Mouse (Mus musculus) embryonic fibroblast, embryonic 13.5 days (primary cell): ENCODE data around the gene Cox15. TPM values are rescaled to one million over a fixed set of nuclear protein-coding genes. Genes with fewer than 3 reads are reported as not detected.

ENCODE experiments used
- H3K27ac ChIP-seq: 2 replicates; pipeline ENCODE4 v1.5.1; 2012; ENCODE audit warnings: low read length, control low read depth, inconsistent platforms; ENCODE audit not compliant: insufficient read depth
- H3K4me1 ChIP-seq: 2 replicates; pipeline ENCODE4 v1.6.1; 2011; ENCODE audit warnings: low read length; ENCODE audit not compliant: control insufficient read depth, insufficient read depth
- H3K4me3 ChIP-seq: 2 replicates; pipeline ENCODE4 v1.5.1; 2011; ENCODE audit warnings: mild to moderate bottlenecking, control low read depth, low read length; ENCODE audit not compliant: insufficient read depth
- CTCF ChIP-seq: IDR thresholded peaks from 2 replicates; pipeline ENCODE4 v1.5.1; 2011; ENCODE audit warnings: mild to moderate bottlenecking, control low read depth, low read length, moderate library complexity, borderline replicate concordance; ENCODE audit not compliant: insufficient read depth
- POLR2A ChIP-seq: IDR thresholded peaks from 2 replicates; pipeline ENCODE4 v1.6.1; 2011; ENCODE audit warnings: low read depth, mild to moderate bottlenecking, control low read depth, low read length, moderate library complexity
- polyA plus RNA-seq: library from polyadenylated mRNA; stranded (reverse); fragments of >200 nt; gene quantifications from 2 replicates; pipeline ENCODE4 v1.2.4, GENCODE M21; 2011; ENCODE audit warnings: low read depth; ENCODE audit not compliant: missing spikeins, insufficient read length

Gene Cox15
- 15.9 and 22.1 TPM in 2 replicates for polyA plus RNA-seq

DNA sequence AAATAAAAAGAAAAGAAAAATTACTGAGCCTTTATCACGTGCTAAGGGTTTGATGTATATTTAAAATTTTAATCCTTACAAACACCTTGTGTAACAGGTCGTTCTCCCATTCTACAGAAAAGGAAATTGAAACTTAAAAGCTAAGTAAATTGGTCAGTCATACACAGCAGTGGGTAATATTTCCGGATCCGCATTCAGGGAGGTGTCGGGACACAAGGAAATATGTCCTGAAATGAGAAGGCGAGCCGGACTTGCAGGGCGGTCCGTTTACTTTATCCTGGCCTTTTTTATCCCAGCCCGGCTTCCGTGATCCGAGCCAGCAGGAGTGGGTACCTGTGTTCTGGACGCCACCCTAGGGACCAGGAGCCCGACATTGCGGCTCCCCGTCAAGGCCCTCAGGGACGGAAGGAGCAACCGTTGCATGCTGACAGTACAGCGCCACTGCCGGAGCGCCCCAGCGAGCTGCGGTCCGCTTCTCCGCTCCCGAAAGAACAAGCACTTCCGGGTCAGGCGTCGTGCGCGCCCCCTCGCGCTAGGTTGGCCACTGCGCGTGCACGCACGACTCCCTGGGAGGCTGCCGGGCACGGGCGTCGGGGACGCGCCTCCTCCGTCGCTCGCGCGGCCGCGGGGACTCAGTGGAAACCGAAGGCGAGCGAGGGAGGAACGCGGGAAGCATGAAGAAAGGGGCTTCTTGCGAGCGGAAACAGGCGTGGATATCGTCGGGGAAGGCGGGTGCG lies at the start of gene Cox15, which contains the start of gene Cutc:
TSS of gene Cox15 (minus strand) at position 512 of the 737 bp plus-strand sequence.
TSS of gene Cutc (plus strand) at position 508 of the 737 bp plus-strand sequence.
- Histone ChIP-seq H3K4me1 (no peaks in the 10 kb centered on the region), H3K27ac (peak within 1 kb of the TSS; percentile 83), H3K4me3 (peak within 1 kb of the TSS; percentile 69)
- TF ChIP-seq CTCF (peak; percentile 25; the same call in 1 of the 2 replicates), POLR2A (peak; percentile 92)

DNA sequence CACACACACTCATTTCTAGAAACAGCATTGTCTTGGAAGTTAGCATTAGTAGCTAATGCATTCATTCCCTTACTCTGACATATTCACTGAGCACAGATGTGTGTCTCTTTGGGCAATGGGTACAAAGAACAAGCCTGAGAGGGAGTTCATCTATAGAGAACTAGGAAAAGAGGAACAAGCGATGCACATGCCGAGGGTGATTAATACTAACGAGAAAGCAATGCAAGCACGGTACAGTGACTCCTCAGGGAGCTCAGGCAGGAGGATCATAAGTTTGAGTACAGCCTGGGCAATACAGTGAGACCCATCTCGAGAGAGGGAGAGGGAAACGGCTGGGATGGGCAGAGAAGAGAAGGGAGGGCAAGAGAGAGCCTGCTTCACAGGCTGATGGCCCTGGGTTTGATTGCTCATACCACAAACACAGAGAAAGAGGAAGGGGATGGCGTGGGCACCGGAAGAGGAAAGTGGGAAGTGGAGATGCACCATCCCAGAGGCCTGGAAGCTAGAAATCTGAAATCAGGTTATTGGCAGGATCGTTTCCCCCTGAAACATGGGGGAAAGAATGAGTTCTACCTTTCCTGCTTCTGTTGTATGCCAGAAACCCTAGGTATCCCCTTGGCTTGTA lies 48.7 kb upstream of the Cox15 start:
- TF ChIP-seq POLR2A (no peak), CTCF (no peak)
- H3K4me3 ChIP-seq, result no peak overlapping the region

DNA sequence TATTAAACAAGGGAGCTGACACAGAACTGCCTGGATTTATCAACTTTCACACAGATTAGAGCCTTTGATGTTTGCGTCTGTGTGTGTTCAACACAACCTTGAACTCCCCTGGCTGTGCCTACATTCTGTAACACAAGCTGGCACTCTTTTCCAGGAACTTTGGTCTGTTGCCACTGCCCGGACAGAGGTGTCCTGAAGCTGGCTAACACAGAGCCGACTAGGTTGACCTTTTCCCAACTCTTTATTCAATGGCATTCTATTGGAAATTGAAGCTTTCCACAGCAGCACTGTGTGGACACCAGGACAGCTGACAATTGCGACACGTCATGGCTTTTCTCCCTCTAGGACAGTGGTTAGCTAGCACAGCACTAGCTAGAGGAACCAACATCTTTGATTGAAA lies 44.4 kb upstream of the Cox15 start:
- no peak overlapping the region for H3K4me3 ChIP-seq
- H3K4me1 ChIP-seq, result no peaks in the 10 kb centered on the region
- TF ChIP-seq CTCF (no peak), POLR2A (no peak)
- no peak overlapping the region for H3K27ac ChIP-seq

More for the DNA sequence above, 48.7 kb upstream of the Cox15 start:
- no peaks in the 10 kb centered on the region for H3K4me1 ChIP-seq
- H3K27ac ChIP-seq, result no peak overlapping the region

DNA sequence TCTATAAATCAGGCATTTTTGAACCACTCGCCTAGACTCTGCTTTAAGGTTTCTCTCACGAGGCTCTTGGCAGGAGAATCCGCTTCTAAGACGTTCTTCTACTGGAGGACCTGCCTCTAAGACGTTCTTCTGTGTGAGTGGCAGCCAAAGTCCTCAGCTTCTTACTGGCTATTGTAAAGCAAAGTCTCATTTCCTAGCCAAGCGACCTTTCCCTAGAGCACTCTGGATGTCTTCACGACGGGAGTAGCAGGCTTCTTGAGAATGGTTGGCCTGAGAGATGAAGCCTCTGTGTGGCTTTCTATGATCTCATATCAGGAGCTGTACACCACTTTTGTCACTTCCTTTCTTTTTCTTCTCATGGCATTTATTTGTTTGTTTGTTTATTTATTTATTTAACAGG lies 42.7 kb upstream of the Cox15 start:
- Histone ChIP-seq H3K27ac (no peak overlapping the region), H3K4me1 (no peaks in the 10 kb centered on the region), H3K4me3 (no peak overlapping the region)
- no peak for TF ChIP-seq CTCF
- no peak for TF ChIP-seq POLR2A

DNA sequence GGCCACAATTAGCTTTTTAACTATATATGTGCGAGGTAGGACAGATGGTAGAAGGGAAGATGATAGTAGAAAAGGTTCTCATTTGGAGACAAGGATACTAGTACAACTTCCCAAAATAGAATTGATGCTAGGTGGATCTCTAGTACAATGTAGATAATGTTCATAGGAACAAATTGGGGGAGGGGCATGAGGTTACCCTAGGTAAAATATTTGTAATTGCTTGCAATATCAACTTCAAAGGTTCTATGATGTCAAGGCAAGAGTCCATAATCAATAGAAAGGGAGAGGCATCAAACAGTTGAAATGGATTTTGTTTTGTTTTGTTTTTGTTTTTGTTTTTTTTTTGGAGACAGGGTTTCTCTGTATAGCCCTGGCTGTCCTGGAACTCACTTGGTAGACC lies 41.2 kb upstream of the Cox15 start:
- TF ChIP-seq CTCF (no peak), POLR2A (no peak)
- H3K4me1 ChIP-seq, result no peaks in the 10 kb centered on the region

DNA sequence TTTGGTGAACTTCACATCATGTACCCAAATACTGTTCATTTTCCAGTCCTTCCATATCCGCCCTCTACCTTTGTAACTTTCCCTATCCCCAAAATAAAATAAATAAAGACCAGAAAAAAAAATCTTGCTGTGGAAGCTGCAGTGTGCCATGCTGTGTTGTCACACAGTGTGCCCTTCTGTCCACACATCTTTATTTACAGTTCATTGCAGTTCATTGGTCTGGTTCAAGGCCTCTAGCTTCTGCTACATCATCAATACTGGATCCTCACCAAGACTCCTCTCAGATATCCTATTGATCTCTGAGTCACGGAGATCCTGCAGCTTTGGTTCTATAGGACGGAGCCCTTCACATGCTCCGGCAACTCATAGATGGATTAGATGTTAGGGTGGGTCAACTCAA lies 39.7 kb upstream of the Cox15 start:
- Histone ChIP-seq H3K27ac (no peak overlapping the region), H3K4me1 (no peaks in the 10 kb centered on the region), H3K4me3 (no peak overlapping the region)
- no peak for TF ChIP-seq POLR2A
- no peak for TF ChIP-seq CTCF

More for the DNA sequence above, 41.2 kb upstream of the Cox15 start:
- H3K4me3 ChIP-seq, result no peak overlapping the region
- H3K27ac ChIP-seq, result no peak overlapping the region

DNA sequence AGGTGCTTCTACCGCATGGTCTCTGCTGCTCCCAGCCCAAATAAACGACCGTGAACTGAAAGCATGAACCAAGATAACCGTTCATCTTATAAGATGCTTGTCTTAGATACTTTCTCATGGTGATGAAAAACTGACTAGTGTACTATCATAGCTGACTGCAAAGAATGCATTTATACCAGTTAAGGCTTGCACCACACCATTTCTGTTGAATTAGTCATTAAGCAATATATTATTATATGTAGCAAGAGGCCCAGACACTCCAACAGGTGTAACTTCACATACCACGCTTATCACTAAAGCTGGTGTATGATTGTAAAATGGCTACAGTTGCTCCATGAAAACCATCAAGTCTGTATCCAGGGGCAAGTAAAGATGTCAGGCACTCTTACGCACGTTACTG lies 37.0 kb upstream of the Cox15 start:
- H3K4me3 ChIP-seq, result no peak overlapping the region
- H3K4me1 ChIP-seq, result no peaks in the 10 kb centered on the region
- no peak overlapping the region for H3K27ac ChIP-seq
- no peak for TF ChIP-seq CTCF
- no peak for TF ChIP-seq POLR2A

DNA sequence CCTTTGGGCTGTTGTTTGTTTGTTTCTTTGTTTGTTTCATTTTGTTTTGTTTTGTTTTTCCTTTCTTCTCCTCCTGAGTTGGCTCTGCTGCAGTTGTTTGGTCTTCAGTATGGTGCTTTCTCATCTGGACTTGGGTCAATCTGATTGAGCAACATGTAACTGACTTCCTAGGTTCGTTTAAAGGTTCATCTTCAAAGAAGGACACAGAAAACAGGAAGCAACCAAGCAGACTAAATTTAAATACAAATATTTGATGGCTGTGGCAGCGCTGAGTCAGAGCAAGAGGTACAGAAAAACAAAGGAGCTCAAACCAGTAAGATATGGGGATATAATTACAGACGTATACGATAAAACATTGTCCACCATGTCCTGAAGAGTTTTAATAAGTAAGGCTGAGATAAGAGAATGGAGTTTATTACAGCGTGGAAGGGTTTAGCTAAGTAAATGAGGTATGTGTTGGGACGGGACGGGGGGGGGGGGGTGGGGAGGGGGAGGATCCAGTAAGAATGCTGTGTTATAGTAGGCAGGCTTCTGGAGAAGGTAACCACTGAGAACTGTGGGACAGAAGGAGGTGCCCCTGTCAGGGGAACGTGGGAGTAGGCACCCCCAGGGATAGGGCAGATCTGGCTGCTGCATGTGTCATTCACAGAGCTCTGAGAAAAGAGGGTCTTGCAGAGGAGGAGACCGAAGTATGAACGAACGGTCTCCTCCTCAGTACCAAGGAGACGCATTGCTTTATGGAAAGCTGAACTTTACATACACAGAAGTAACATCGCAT lies 33.6 kb upstream of the Cox15 start:
- H3K27ac ChIP-seq, result no peak overlapping the region
- no peak for TF ChIP-seq CTCF
- no peak for TF ChIP-seq POLR2A

DNA sequence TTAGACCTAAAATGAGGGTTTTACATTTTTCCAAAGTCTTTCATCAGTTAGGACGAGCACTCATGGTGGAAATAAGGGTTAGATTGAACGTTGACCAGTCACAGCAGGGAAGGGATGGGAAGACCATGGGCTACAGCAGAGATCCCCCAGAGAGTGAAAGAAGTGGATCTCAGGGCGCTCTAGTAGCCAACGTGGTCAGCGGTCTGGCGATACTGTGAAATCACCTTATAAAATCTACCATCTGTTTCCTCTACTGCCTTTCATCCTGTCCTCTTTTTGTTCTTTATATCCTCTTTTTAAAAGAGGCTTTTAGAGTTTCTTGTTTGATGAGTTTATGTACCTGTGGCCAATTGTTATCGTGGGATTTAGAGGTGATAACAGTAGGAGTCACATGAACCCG lies 32.0 kb upstream of the Cox15 start:
- H3K4me3 ChIP-seq, result no peak overlapping the region
- TF ChIP-seq POLR2A, result no peak
- TF ChIP-seq CTCF, result no peak

More for the DNA sequence above, 33.6 kb upstream of the Cox15 start:
- H3K4me1 ChIP-seq, result no peaks in the 10 kb centered on the region
- H3K4me3 ChIP-seq, result no peak overlapping the region

DNA sequence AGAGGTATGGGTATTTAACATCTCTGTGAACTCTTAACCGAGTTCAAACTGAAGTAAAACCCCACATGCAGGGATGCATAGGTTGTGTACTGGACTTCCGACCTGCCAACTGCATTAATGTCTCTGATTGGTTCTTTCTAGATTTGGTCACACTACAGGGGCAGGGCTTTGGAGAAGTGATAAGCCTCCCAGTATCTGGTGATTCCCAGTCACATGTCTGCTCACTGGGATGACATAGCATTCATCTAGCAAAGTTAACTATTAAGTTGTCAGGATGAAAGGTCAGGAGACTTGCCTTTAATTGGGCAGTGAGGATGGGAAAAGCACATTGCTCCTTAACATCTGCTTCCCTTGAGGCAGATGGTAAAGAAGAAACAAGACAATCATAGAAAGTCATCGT lies 29.2 kb upstream of the Cox15 start, which contains the start of gene Abcc2:
TSS of gene Abcc2 (plus strand) at position 213 of the 400 bp plus-strand sequence.
- Histone ChIP-seq H3K4me3 (no peak within 1 kb of the TSS), H3K27ac (no peak within 1 kb of the TSS), H3K4me1 (no peaks in the 10 kb centered on the region)
- TF ChIP-seq POLR2A (no peak), CTCF (no peak)

More for the DNA sequence above, 32.0 kb upstream of the Cox15 start:
- Histone ChIP-seq H3K27ac (no peak overlapping the region), H3K4me1 (no peaks in the 10 kb centered on the region)
